In the genomic region with DNA sequence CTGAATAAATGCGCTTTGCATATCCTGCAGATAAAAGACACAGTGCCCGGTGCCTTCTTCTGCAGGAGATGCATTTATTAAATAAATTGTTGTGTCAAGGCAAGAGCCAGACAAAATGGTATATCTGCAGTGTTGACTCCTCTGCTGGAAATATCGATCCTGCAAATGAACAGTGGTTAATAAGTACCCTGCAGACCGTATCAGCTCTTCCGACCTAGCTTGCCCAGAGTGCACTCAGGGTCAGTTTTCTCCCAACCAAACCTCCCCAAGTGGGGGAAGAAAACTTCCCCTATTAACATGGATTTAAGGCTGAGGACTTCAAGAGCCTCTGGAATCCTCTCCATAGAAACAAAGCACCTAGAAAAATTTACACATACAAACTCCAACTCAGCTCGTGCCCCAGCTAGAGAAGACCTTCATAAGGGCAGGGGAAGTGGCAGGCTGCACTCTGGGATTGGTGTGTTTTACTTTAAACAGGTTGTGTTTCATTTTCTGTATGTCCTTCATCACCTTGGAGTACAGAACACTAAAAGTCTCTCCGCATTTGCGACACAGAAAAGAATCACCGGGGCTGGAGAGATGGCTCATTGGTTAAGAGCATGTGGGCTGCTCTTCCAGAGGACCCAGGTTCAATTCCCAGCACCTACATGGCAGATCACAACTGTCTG, we compare ENCODE assay signal across 24 mouse cellular contexts. TPM values are rescaled to one million over a fixed set of nuclear protein-coding genes. Genes with fewer than 3 reads are reported as not detected.
DNase-seq lines count a peak whose midpoint lies in the region; ATAC-seq and TF ChIP-seq lines count a peak whose summit lies in the region.
"Had no signal": no experiment of that assay in that cellular context is flagged by ENCODE, and none has a peak within 500 bp of the region (broad histone marks: within the 10 kb centered on the region; RNA-seq: fewer than 3 reads in every experiment).

No protein-coding gene starts in this region.

- TF ChIP-seq CTCF in brain, embryonic 14.5 days (IDR thresholded peaks at IDR 0.05; ENCODE audit: borderline replicate concordance, extremely low read depth, insufficient read depth, insufficient read length) = no peak

- peaks cover 2% of the 10 kb centered on the region; the same call in 1 of the 2 replicates for H3K4me1 ChIP-seq in lung, embryonic 16.5 days (replicated peaks; ENCODE audit: control insufficient read depth, insufficient read depth, low read length)
- no peaks in the 10 kb centered on the region for H3K4me1 ChIP-seq in liver, embryonic 15.5 days (replicated peaks)
- H3K4me1 ChIP-seq: heart, embryonic 12.5 days; hindbrain, embryonic 15.5 days; limb, embryonic 13.5 days had no signal

- DNase-seq in embryo, embryonic 10.5 days (ENCODE audit: low spot score) = peak; percentile 21
- no peak for DNase-seq in embryo, embryonic 10 days (ENCODE audit: low spot score)
- DNase-seq in lung, adult 18-20 months = no peak
- peak; percentile 22 for DNase-seq in brain, embryonic 14.5 days (ENCODE audit: low read depth)
- DNase-seq in cerebellum, adult 9-11 months = no peak
- no peak for DNase-seq in layer of hippocampus, adult 9-11 months
- DNase-seq: adrenal gland, postnatal 25 days; cerebellum, adult 11-12 months; cerebellum, postnatal 36 days; heart, postnatal 14 days; kidney, adult 18-20 months; kidney, postnatal 10 days; layer of hippocampus, postnatal 36 days; right cerebral cortex, adult 18-20 months; thymus, postnatal 4 days had no signal

- H3K36me3 ChIP-seq in lung, embryonic 16.5 days (ENCODE audit: control insufficient read depth, insufficient read depth, low read length) = no peaks in the 10 kb centered on the region
- no peaks in the 10 kb centered on the region for H3K36me3 ChIP-seq in liver, embryonic 15.5 days (replicated peaks)
- H3K36me3 ChIP-seq: embryonic facial prominence, embryonic 10.5 days; heart, embryonic 12.5 days; hindbrain, embryonic 15.5 days; limb, embryonic 13.5 days had no signal

- peak overlapping the region; percentile 74 for H3K27ac ChIP-seq in lung, embryonic 16.5 days (ENCODE audit: low read length)
- H3K27ac ChIP-seq in liver, embryonic 15.5 days (replicated peaks) = peak overlapping the region; percentile 48; the same call in 1 of the 2 replicates
- H3K27ac ChIP-seq: embryonic facial prominence, embryonic 10.5 days; hindbrain, embryonic 15.5 days; limb, embryonic 13.5 days had no signal

- no peak overlapping the region for H3K9ac ChIP-seq in lung, embryonic 16.5 days (ENCODE audit: low read length)
- H3K9ac ChIP-seq in liver, embryonic 15.5 days = no peak overlapping the region
- H3K9ac ChIP-seq: heart, embryonic 12.5 days; hindbrain, embryonic 15.5 days; limb, embryonic 13.5 days had no signal

- H3K4me3 ChIP-seq in lung, embryonic 16.5 days (ENCODE audit: low read length) = no peak overlapping the region
- H3K4me3 ChIP-seq in liver, embryonic 15.5 days (replicated peaks) = no peak overlapping the region
- H3K4me3 ChIP-seq: embryonic facial prominence, embryonic 10.5 days; heart, embryonic 12.5 days; hindbrain, embryonic 15.5 days; limb, embryonic 13.5 days had no signal

- H3K4me2 ChIP-seq in lung, embryonic 16.5 days (ENCODE audit: low read depth, low read length) = no peak overlapping the region
- H3K4me2 ChIP-seq in liver, embryonic 15.5 days = 0 out of 2 replicates have a peak overlapping the region, but pooled peaks have one; percentile 18
- H3K4me2 ChIP-seq: heart, embryonic 12.5 days; hindbrain, embryonic 15.5 days; limb, embryonic 13.5 days had no signal

- ATAC-seq in lung, embryonic 16.5 days (ENCODE audit: low read depth) = peak; percentile 65
- ATAC-seq in liver, embryonic 15.5 days (ENCODE audit: insufficient read depth) = no peak
- ATAC-seq: activated CD4-positive, CD25-positive, alpha-beta regulatory T cell, adult 4 months; Patski had no signal

- TF ChIP-seq POLR2A in brain, embryonic 14.5 days (IDR thresholded peaks at IDR 0.05; ENCODE audit: borderline replicate concordance, extremely low read depth, insufficient read depth, insufficient read length, poor library complexity, severe bottlenecking) = no peak

- 49% methylated on average over 9 of the region's 9 CpGs for WGBS in lung, embryonic 16.5 days
- 56% methylated on average over 9 of the region's 9 CpGs for WGBS in liver, embryonic 15.5 days (ENCODE audit: insufficient replicate concordance)

- H3K27me3 ChIP-seq in lung, embryonic 16.5 days (ENCODE audit: control insufficient read depth, insufficient read depth, low read depth, low read length) = peaks cover 19% of the 10 kb centered on the region
- H3K27me3 ChIP-seq in liver, embryonic 15.5 days = peaks cover 15% of the 10 kb centered on the region

- H3K9me3 ChIP-seq in lung, embryonic 16.5 days (ENCODE audit: control insufficient read depth, low read length) = no peaks in the 10 kb centered on the region
- no peaks in the 10 kb centered on the region for H3K9me3 ChIP-seq in liver, embryonic 15.5 days (replicated peaks)
- H3K9me3 ChIP-seq: embryonic facial prominence, embryonic 10.5 days; heart, embryonic 12.5 days; hindbrain, embryonic 15.5 days; limb, embryonic 13.5 days had no signal

RNA-seq across cellular contexts. Expression of gene Foxa2, which starts 22.4 kb away (rescaled TPM):
- 32.6 and 38.1 TPM in 2 replicates for polyA plus RNA-seq in lung, embryonic 16.5 days (2015; fragmentation: Nextera tagmentation; extraction: Ambion mirVana)
- 7.3 and 10.0 TPM in 2 replicates for polyA plus RNA-seq in brain, embryonic 14.5 days (2012; rRNA removed)
- polyA plus RNA-seq in liver, embryonic 15.5 days (2015; fragmentation: Nextera tagmentation; extraction: Ambion mirVana) = 3.9 and 4.3 TPM in 2 replicates
- polyA plus RNA-seq: activated CD4-positive, CD25-positive, alpha-beta regulatory T cell, adult 4 months; frontal cortex, adult 2 months had no signal

Comparison
In these comparisons a context has a peak if more than half of its experiments do, and no peak if none do; other contexts are left out.
1. DNase-seq: peak in embryo, embryonic 10.5 days (single experiment) and brain, embryonic 14.5 days (single experiment); none in embryo, embryonic 10 days (single experiment), lung, adult 18-20 months (0 of 2), cerebellum, adult 9-11 months (single experiment) and layer of hippocampus, adult 9-11 months (single experiment).